Mouse (Mus musculus): ENCODE measurements at regions not wholly inside any gene's neighbourhood (a gene's known extent, or its start where the extent isn't known, plus 50 kb on each side); places are given as distances from the start of the nearest gene placed in this dataset.

GRCm38 (mm10) chr3:41318232-41319131 is 235.6 kb upstream of the Pgrmc2 start:
- DNase-seq (ENCODE audit: extremely low spot score in 1 of 2, low spot score in 1 of 2), result no peak

- no peak for DNase-seq (ENCODE audit: extremely low spot score in 1 of 2, low spot score in 1 of 2)
Measured at GRCm38 (mm10) chr3:41317170-41317569, 234.3 kb upstream of the Pgrmc2 start.

GRCm38 (mm10) chr3:41312492-41312891 is 229.6 kb upstream of the Pgrmc2 start:
- no peak for DNase-seq (ENCODE audit: extremely low spot score in 1 of 2, low spot score in 1 of 2)

GRCm38 (mm10) chr3:41307400-41308028 is 224.7 kb upstream of the Pgrmc2 start:
- no peak for DNase-seq (ENCODE audit: extremely low spot score in 1 of 2, low spot score in 1 of 2)

GRCm38 (mm10) chr3:41302805-41303204 is 220.0 kb upstream of the Pgrmc2 start:
- no peak for DNase-seq (ENCODE audit: extremely low spot score in 1 of 2, low spot score in 1 of 2)

DNA sequence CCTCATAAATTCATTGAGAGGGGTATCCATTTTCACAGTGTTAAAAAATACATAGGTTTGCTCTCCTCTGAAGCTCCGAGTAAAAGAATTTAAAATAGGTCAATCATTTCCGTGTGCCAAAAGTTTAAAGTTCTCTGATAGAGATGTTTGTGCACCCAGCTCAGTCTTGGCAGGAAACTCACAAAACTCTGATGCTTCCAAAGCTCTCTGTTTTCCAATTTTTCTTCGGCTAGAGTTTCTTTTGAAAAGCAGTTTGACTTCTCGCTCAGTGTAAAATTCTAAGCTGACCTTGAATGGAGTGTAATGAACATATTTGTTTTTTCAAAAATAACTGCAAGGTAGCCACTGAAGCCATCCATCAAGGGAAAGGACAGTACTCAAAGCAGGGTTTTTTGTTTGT is 215.9 kb upstream of the Pgrmc2 start:
- DNase-seq (ENCODE audit: extremely low spot score in 1 of 2, low spot score in 1 of 2), result no peak

DNA sequence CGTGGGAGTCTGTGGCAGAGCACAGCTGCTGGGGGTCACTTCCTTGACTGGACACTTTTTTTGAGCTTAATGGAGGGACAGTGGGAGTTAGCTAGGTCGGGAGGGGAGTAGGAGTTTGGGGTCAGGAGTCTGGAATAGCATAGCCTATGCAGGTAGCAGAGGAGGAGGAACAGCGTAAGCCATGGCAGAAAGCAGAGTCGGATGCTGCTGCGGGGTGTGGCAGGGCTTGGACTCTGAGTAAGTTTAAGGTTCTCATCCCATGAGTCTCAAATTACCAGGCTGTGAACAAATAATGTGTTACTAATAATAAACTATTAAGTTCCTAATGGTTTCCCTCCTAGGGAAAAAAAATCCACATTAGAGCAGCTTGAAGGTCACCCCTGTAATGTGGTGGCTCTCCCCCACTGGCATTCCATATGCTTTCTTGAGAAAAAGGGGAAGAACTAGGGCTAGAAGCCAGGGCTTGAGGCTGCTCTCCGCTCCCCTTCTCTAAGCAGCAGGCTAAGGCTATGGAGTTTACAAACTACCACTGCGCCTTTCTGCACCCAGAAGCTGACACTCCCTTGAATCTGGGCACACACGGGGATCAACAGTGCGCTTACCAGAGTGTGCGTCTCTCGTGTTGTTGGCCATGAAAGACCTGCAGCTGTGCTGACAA is 213.4 kb upstream of the Pgrmc2 start:
- no peak for DNase-seq (ENCODE audit: extremely low spot score in 1 of 2, low spot score in 1 of 2)

GRCm38 (mm10) chr3:41295150-41295549 is 212.3 kb upstream of the Pgrmc2 start:
- DNase-seq (ENCODE audit: extremely low spot score in 1 of 2, low spot score in 1 of 2), result no peak

- DNase-seq (ENCODE audit: extremely low spot score in 1 of 2, low spot score in 1 of 2), result no peak
Measured at GRCm38 (mm10) chr3:41290535-41291307, 207.9 kb upstream of the Pgrmc2 start.

GRCm38 (mm10) chr3:41288735-41289134 is 205.9 kb upstream of the Pgrmc2 start:
- DNase-seq (ENCODE audit: extremely low spot score in 1 of 2, low spot score in 1 of 2), result no peak

GRCm38 (mm10) chr3:41288066-41288465 is 205.2 kb upstream of the Pgrmc2 start:
- no peak for DNase-seq (ENCODE audit: extremely low spot score in 1 of 2, low spot score in 1 of 2)

DNA sequence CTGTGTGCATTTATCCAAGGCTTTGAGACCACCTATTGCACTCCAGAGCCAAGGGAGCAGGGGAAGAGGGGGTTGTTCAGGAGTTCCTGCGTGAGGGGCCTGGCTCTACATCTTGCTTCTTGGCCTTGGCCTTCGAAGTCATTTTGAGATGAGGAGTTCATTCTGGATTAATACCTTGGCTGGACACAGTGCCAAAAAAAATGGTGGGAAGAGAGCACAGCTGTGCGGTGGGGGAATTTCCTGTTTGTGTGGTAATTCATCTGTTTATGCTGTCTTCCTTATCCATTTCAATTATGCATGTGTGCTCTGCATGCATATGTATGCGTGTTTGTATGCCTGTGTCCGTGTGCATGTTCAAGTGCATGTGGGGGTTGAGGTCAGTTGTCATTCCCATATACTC is 202.5 kb upstream of the Pgrmc2 start:
- DNase-seq (ENCODE audit: extremely low spot score in 1 of 2, low spot score in 1 of 2), result no peak

GRCm38 (mm10) chr3:41284897-41285296 is 202.1 kb upstream of the Pgrmc2 start:
- no peak for DNase-seq (ENCODE audit: extremely low spot score in 1 of 2, low spot score in 1 of 2)

- DNase-seq (ENCODE audit: extremely low spot score in 1 of 2, low spot score in 1 of 2), result no peak
Measured at GRCm38 (mm10) chr3:41282431-41283037, 199.7 kb upstream of the Pgrmc2 start.

GRCm38 (mm10) chr3:41276096-41276495 is 193.2 kb upstream of the Pgrmc2 start:
- DNase-seq (ENCODE audit: extremely low spot score in 1 of 2, low spot score in 1 of 2), result no peak

GRCm38 (mm10) chr3:41268516-41268915 is 185.7 kb upstream of the Pgrmc2 start:
- no peak for DNase-seq (ENCODE audit: extremely low spot score in 1 of 2, low spot score in 1 of 2)

- no peak for DNase-seq (ENCODE audit: extremely low spot score in 1 of 2, low spot score in 1 of 2)
Measured at GRCm38 (mm10) chr3:41266216-41266615, 183.4 kb upstream of the Pgrmc2 start.

- no peak for DNase-seq (ENCODE audit: extremely low spot score in 1 of 2, low spot score in 1 of 2)
Measured at GRCm38 (mm10) chr3:41265399-41265798, 182.6 kb upstream of the Pgrmc2 start.

GRCm38 (mm10) chr3:41258291-41258690 is 175.4 kb upstream of the Pgrmc2 start:
- DNase-seq (ENCODE audit: extremely low spot score in 1 of 2, low spot score in 1 of 2), result no peak

DNA sequence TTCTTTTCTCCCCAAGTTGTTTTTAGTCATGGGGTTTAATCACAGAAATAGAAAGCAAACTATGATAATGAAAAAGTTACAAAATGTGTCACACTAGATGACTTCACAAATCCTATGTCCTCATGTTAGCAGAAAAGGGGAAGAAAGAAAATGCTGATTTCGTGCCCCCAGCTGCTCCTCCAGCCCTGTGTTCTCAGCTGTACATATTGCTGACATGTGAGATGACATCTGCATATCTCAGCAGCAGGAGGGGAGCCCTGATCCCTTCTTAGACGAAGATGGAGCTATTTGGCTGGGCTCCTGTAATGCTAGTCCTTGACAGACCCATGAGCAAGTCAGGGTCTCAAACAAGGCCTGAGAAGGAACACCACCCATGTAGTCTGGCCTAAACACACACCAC is 162.1 kb upstream of the Pgrmc2 start:
- DNase-seq (ENCODE audit: extremely low spot score in 1 of 2, low spot score in 1 of 2), result no peak

All from layer of hippocampus, postnatal 25 days (tissue).